Mouse (Mus musculus) CH12.LX (cell line): ENCODE data around the gene Gapvd1. TPM values are rescaled to one million over a fixed set of nuclear protein-coding genes. Genes with fewer than 3 reads are reported as not detected.

Source experiments
- DNase-seq: peaks from one replicate; pipeline ENCODE4 v3.0.0-alpha.2; 2013; ENCODE audit errors: extremely low read depth
- H3K27ac ChIP-seq: 2 replicates; pipeline ENCODE4 v1.5.1; 2012; ENCODE audit warnings: low read depth, mild to moderate bottlenecking, control low read depth, moderate library complexity; ENCODE audit not compliant: insufficient read depth
- H3K27me3 ChIP-seq: replicated peaks from 2 replicates; pipeline ENCODE3; 2012; ENCODE audit warnings: inconsistent platforms
- H3K36me3 ChIP-seq, 2 experiments: replicated peaks in 1 of 2; 2 replicates each; pipeline versions ENCODE3 to v1.6.1; 2012; ENCODE audit warnings: inconsistent platforms in 1 of 2, low read length in 1 of 2, mild to moderate bottlenecking in 1 of 2, mixed read lengths in 1 of 2, moderate library complexity in 1 of 2; ENCODE audit not compliant: control insufficient read depth in 1 of 2, insufficient read depth in 1 of 2
- H3K4me1 ChIP-seq, 2 experiments: 2 replicates each; pipeline ENCODE4 v1.6.1; 2012; ENCODE audit warnings: inconsistent platforms in 1 of 2, moderate library complexity in 1 of 2; ENCODE audit not compliant: insufficient read depth in 2 of 2, control insufficient read depth in 1 of 2
- H3K4me2 ChIP-seq: 2 replicates; pipeline ENCODE4 v1.6.1; 2012; ENCODE audit warnings: low read depth, mild to moderate bottlenecking, control low read depth; ENCODE audit not compliant: poor library complexity, insufficient read depth, severe bottlenecking
- H3K4me3 ChIP-seq, 3 experiments: fragments of 150-350 bp in 1 of 3; sonication (generic) in 1 of 3; replicated peaks in 1 of 3; 2 replicates each; pipeline versions ENCODE3 to v1.5.1; 2011 to 2012; ENCODE audit warnings: low read depth in 2 of 3, low read length in 2 of 3, mild to moderate bottlenecking in 2 of 3, moderate library complexity in 2 of 3, control low read depth in 1 of 3, improper control_type of control experiment in 1 of 3, inconsistent platforms in 1 of 3, mixed read lengths in 1 of 3; ENCODE audit not compliant: poor library complexity in 1 of 3
- H3K79me2 ChIP-seq: replicated peaks from 2 replicates; pipeline ENCODE4 v1.6.1; 2012; ENCODE audit warnings: mild to moderate bottlenecking, moderate library complexity; ENCODE audit not compliant: control insufficient read depth, poor library complexity, insufficient read depth, severe bottlenecking; ENCODE audit errors: extremely low read depth
- H3K9ac ChIP-seq: 2 replicates; pipeline ENCODE4 v1.6.1; 2012; ENCODE audit warnings: low read depth, mild to moderate bottlenecking, control low read depth, moderate library complexity; ENCODE audit not compliant: insufficient read depth
- H3K9me3 ChIP-seq: replicated peaks from 2 replicates; pipeline ENCODE3; 2012; ENCODE audit warnings: low read length, inconsistent platforms, mixed read lengths
- CHD1 ChIP-seq: IDR thresholded peaks from 2 replicates; pipeline ENCODE4 v1.6.1; 2012; ENCODE audit warnings: low read depth, low read length, improper control_type of control experiment, inconsistent platforms
- ELF1 ChIP-seq: IDR thresholded peaks from 2 replicates; pipeline ENCODE4 v1.6.1; 2014; ENCODE audit warnings: low read depth, mild to moderate bottlenecking, inconsistent platforms, low read length, improper control_type of control experiment
- ETS1 ChIP-seq: conservative IDR thresholded peaks from 2 replicates; pipeline ENCODE4 v1.6.1; 2012; ENCODE audit warnings: low read depth, mild to moderate bottlenecking, inconsistent platforms, low read length, improper control_type of control experiment, moderate library complexity
- HCFC1 ChIP-seq: IDR thresholded peaks from 2 replicates; pipeline ENCODE4 v1.6.1; 2012; ENCODE audit warnings: low read depth, mild to moderate bottlenecking, inconsistent platforms, low read length, improper control_type of control experiment
- IRF4 ChIP-seq: IDR thresholded peaks from 2 replicates; pipeline ENCODE4 v1.6.1; 2014; ENCODE audit warnings: low read depth, mild to moderate bottlenecking, inconsistent platforms, low read length, improper control_type of control experiment
- JUN ChIP-seq: IDR thresholded peaks from 2 replicates; pipeline ENCODE4 v1.6.1; 2011; ENCODE audit warnings: low read depth, mild to moderate bottlenecking, low read length, improper control_type of control experiment, moderate library complexity; ENCODE audit not compliant: insufficient read depth
- MAX ChIP-seq: IDR thresholded peaks from 2 replicates; pipeline ENCODE4 v1.6.1; 2011; ENCODE audit warnings: low read length, improper control_type of control experiment
- MEF2A ChIP-seq: IDR thresholded peaks from 2 replicates; pipeline ENCODE4 v1.6.1; 2014; ENCODE audit warnings: low read depth, mild to moderate bottlenecking, inconsistent platforms, low read length, improper control_type of control experiment, borderline replicate concordance
- MXI1 ChIP-seq: IDR thresholded peaks from 2 replicates; pipeline ENCODE4 v1.6.1; 2011; ENCODE audit warnings: mild to moderate bottlenecking, low read depth, low read length, improper control_type of control experiment
- NELFE ChIP-seq: IDR thresholded peaks from 2 replicates; pipeline ENCODE4 v1.6.1; 2011; ENCODE audit warnings: low read depth, low read length, improper control_type of control experiment
- NRF1 ChIP-seq: IDR thresholded peaks from 2 replicates; pipeline ENCODE4 v1.6.1; 2014; ENCODE audit warnings: low read depth, mild to moderate bottlenecking, inconsistent platforms, low read length, improper control_type of control experiment, moderate library complexity
- PAX5 ChIP-seq: IDR thresholded peaks from 2 replicates; pipeline ENCODE4 v1.6.1; 2012; ENCODE audit warnings: low read length, inconsistent platforms, mixed read lengths
- POLR2AphosphoS2 ChIP-seq: IDR thresholded peaks from 2 replicates; pipeline ENCODE4 v1.6.1; 2011; ENCODE audit warnings: low read depth, low read length, improper control_type of control experiment
- RAD21 ChIP-seq: IDR thresholded peaks from 2 replicates; pipeline ENCODE4 v1.6.1; 2011; ENCODE audit warnings: low read depth, mild to moderate bottlenecking, low read length, improper control_type of control experiment, moderate library complexity
- SIN3A ChIP-seq: IDR thresholded peaks from 2 replicates; pipeline ENCODE4 v1.6.1; 2012; ENCODE audit warnings: low read length, improper control_type of control experiment, inconsistent platforms
- TBP ChIP-seq: conservative IDR thresholded peaks from 2 replicates; pipeline ENCODE4 v1.6.1; 2011; ENCODE audit warnings: low read depth, low read length, improper control_type of control experiment
- TCF12 ChIP-seq: IDR thresholded peaks from 2 replicates; pipeline ENCODE4 v1.6.1; 2014; ENCODE audit warnings: low read depth, mild to moderate bottlenecking, inconsistent platforms, low read length, improper control_type of control experiment
- UBTF ChIP-seq: IDR thresholded peaks from 2 replicates; pipeline ENCODE4 v1.6.1; 2012; ENCODE audit warnings: low read depth, mild to moderate bottlenecking, inconsistent platforms, low read length, improper control_type of control experiment, moderate library complexity
- USF1 ChIP-seq: IDR thresholded peaks from 2 replicates; pipeline ENCODE4 v1.6.1; 2014; ENCODE audit warnings: low read depth, mild to moderate bottlenecking, inconsistent platforms, low read length, improper control_type of control experiment
- USF2 ChIP-seq: conservative IDR thresholded peaks from 2 replicates; pipeline ENCODE4 v1.6.1; 2011; ENCODE audit warnings: low read depth, low read length, improper control_type of control experiment
- dilution Hi-C: fragments of 300-500 bp; cut with MboI; formaldehyde crosslinking; loops from 2 replicates; pipeline ENCODE4 v1.14.3; 2020; ENCODE audit warnings: low sequenced_read_pairs; ENCODE audit not compliant: extremely low pct_unique_long_range_greater_than_20kb, extremely low pct_ligation_motif_present
- in situ Hi-C: fragments of 300-500 bp; cut with MboI; formaldehyde crosslinking; loops from 3 replicates; pipeline ENCODE4 v1.14.3; 2019; ENCODE audit warnings: low sequenced_read_pairs, low pct_ligation_motif_present, low pct_unique_long_range_greater_than_20kb, mixed read lengths
- polyA plus RNA-seq: library from polyadenylated mRNA; unstranded; fragments of >175 nt; gene quantifications from 2 replicates; pipeline ENCODE4 v1.2.1, GENCODE M21; 2012; ENCODE audit warnings: low read depth; ENCODE audit not compliant: insufficient read length
- total RNA-seq, 2 experiments: library from RNA; depleted of rRNA; stranded (reverse); fragments of 300-350 nt in 1 of 2; fragments of >200 nt in 1 of 2; gene quantifications; 2 replicates each; pipeline ENCODE4 v1.2.3; 2012 to 2014

Gene Gapvd1
- total and polyA plus RNA-seq, 3 experiments: 45.1 to 71.3 (median 47.0) TPM

DNA sequence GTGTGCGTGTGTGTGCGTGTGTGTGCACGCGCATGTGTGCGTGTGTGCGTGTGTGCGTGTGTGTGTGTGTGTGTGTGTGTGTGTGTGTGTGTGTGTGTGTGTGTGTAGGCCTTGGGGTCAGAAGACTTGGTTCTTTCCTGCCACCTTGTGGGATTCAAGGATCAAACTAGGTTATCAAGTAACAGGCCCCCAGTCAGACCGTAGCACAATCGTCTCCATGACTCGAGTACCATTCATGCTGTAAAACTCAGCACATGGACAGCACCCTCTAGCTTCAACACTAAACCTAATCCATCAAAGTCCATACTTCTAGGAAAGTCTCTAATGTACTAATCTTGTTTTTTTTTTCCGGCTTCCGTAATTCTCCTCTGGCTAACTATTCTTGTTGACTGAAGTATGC, 9.8 kb upstream of the Gapvd1 start:
- Histone ChIP-seq H3K4me1 (peaks cover under 1 to 5% of the 10 kb centered on the region in 2 experiments; a peak in 2 of 4 replicates), H3K79me2 (no peaks in the 10 kb centered on the region), H3K9ac (no peak overlapping the region), H3K27ac (no peak overlapping the region; the same call in 1 of the 2 replicates), H3K27me3 (no peaks in the 10 kb centered on the region), H3K9me3 (peaks cover 4% of the 10 kb centered on the region), H3K4me3 (no peak overlapping the region), H3K36me3 (peaks cover 0 to 10% of the 10 kb centered on the region in 2 experiments), H3K4me2 (no peak overlapping the region)
- DNase-seq: no peak
- in situ Hi-C loops (no loop called here), dilution Hi-C loops (no loop called here)
- TF ChIP-seq RAD21 (no peak), USF1 (no peak), TBP (no peak), HCFC1 (no peak), NRF1 (no peak), UBTF (no peak), MAX (no peak), NELFE (no peak), SIN3A (no peak), ETS1 (no peak), POLR2AphosphoS2 (no peak), MXI1 (no peak), USF2 (no peak)

- Histone ChIP-seq H3K36me3 (no peaks in the 10 kb centered on the region), H3K9ac (no peak overlapping the region), H3K27me3 (no peaks in the 10 kb centered on the region), H3K4me3 (no peak overlapping the region), H3K79me2 (no peaks in the 10 kb centered on the region), H3K4me2 (no peak overlapping the region), H3K27ac (no peak overlapping the region), H3K4me1 (peaks cover 0 to 5% of the 10 kb centered on the region in 2 experiments; a peak in 1 of 4 replicates), H3K9me3 (peaks cover 4% of the 10 kb centered on the region)
- dilution Hi-C loops: no loop called here
- DNase-seq: no peak
- in situ Hi-C loops: no loop called here
- no peak for TF ChIP-seq CHD1
- no peak for TF ChIP-seq IRF4
- TF ChIP-seq POLR2AphosphoS2: no peak
- no peak for TF ChIP-seq JUN
- TF ChIP-seq NRF1: no peak
- no peak for TF ChIP-seq ELF1
- no peak for TF ChIP-seq MXI1
- no peak for TF ChIP-seq TCF12
- no peak for TF ChIP-seq USF2
- no peak for TF ChIP-seq RAD21
- TF ChIP-seq MEF2A: no peak
- TF ChIP-seq PAX5: no peak
- no peak for TF ChIP-seq SIN3A
Observed at GRCm38 (mm10) chr2:34762872-34763271, 7.8 kb upstream of the Gapvd1 start.
